Mouse (Mus musculus): ENCODE measurements at regions not wholly inside any gene's neighbourhood (a gene's known extent, or its start where the extent isn't known, plus 50 kb on each side); places are given as distances from the start of the nearest gene placed in this dataset.

DNA sequence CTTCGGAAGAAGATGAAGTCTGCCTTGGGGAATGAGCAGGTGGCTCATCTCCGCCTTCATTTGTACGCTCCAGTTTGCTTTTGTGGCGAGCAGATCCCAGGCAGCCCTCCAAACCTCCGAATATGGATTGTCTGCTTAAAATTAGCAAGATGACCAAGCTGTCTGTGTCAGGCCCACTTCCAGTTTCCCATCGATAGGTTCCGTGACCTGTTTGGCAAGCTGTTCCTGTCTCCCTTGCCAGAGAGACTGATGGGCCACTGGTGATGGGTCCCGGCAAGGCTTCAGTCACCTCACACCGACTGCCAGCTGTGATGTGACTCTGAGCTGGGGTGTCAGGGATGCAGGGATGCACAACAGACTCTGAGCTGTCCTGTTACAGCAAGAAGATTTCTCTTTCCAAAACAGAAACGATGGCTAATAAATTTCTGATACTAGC is 96.4 kb downstream of the Enc1 start:
- no peak for TF ChIP-seq CTCF (IDR thresholded peaks at IDR 0.05; ENCODE audit: control insufficient read depth, insufficient read depth, insufficient replicate concordance, low read depth, low read length)
- no peak for TF ChIP-seq POLR2A (IDR thresholded peaks at IDR 0.05; ENCODE audit: control insufficient read depth, low read depth, low read length)
